Mouse (Mus musculus) C2C12 (cell line): Measurements from ENCODE around the gene Ncapg.

Source experiments
- CTCF ChIP-seq: IDR thresholded peaks from one replicate; pipeline ENCODE4 v1.5.1; 2011; ENCODE audit not compliant: control insufficient read depth, insufficient read depth, insufficient read length
- MAX ChIP-seq: IDR thresholded peaks from one replicate; pipeline ENCODE4 v1.6.1; 2011; ENCODE audit warnings: mild to moderate bottlenecking, control low read depth
- MYOD1 ChIP-seq: IDR thresholded peaks from one replicate; pipeline ENCODE4 v1.6.1; 2011; ENCODE audit warnings: low read depth; ENCODE audit not compliant: control insufficient read depth, insufficient read length
- USF1 ChIP-seq: IDR thresholded peaks from one replicate; pipeline ENCODE4 v1.6.1; 2011; ENCODE audit warnings: low read depth, mild to moderate bottlenecking, control low read depth, moderate library complexity

DNA sequence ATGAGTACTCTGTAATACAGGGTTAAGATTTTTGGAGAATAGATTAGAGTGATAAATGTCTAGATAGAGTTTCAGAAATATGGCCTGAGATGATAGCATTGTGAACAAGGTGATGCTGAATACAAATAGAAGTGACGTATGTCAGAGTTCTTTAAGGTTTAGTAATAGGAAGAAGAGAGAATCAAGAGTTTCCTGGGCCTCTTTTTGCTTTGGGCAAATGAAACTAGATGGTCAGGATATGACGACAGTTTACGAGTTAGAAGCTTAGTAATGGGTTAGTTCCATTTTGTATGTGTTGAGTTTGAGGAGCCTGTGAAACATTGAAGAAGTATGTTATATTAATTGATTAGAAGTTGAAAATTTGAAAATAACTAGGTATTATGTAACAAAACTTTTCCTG, 16.5 kb downstream of the Ncapg start:
- TF ChIP-seq USF1: no peak
- no peak for TF ChIP-seq MAX
- TF ChIP-seq CTCF: no peak
- TF ChIP-seq MYOD1: no peak
